Comparison of ENCODE assay signal across 15 mouse cellular contexts in the genomic region with DNA sequence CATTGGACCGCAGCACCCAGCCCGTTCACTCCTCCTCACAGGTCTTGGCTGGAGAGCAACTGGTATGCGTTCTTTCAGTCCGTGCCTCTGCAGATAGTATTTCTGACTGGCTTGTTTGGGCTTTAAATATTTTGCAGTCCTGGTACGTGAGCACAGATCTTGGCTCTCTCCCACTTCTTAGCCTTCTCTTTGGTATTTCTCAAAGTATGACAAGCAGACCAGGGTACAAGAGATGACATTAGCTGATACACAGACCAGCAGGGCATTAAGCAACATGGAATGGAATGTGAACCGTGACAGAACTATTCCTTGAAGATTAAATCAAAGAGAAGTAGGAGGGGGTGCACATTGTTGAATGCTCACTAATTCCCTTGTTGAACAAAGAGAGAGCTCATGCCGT. TPM values are rescaled to one million over a fixed set of nuclear protein-coding genes. Genes with fewer than 3 reads are reported as not detected.
DNase-seq lines count a peak whose midpoint lies in the region; ATAC-seq and TF ChIP-seq lines count a peak whose summit lies in the region.
"Had no signal": no experiment of that assay in that cellular context is flagged by ENCODE, and none has a peak within 500 bp of the region (broad histone marks: within the 10 kb centered on the region; RNA-seq: fewer than 3 reads in every experiment).

No protein-coding gene starts in this region.

- TF ChIP-seq EP300 in lung, postnatal 0 days (IDR thresholded peaks at IDR 0.05), result peak; percentile 85

- no peak overlapping the region for H3K27ac ChIP-seq in embryonic facial prominence, embryonic 11.5 days (replicated peaks; ENCODE audit: low read depth, low read length)
- H3K27ac ChIP-seq in embryonic facial prominence, embryonic 10.5 days (replicated peaks), result no peak overlapping the region
- no peak overlapping the region for H3K27ac ChIP-seq in intestine, embryonic 15.5 days
- no peak overlapping the region for H3K27ac ChIP-seq in lung, postnatal 0 days (ENCODE audit: low read length)
- H3K27ac ChIP-seq: forebrain, embryonic 12.5 days; layer of hippocampus, adult 2 months had no signal

- TF ChIP-seq CTCF in lung, postnatal 0 days (IDR thresholded peaks at IDR 0.05), result no peak

- no peaks in the 10 kb centered on the region for H3K27me3 ChIP-seq in embryonic facial prominence, embryonic 11.5 days (ENCODE audit: control insufficient read depth, insufficient read depth, low read length)
- H3K27me3 ChIP-seq in embryonic facial prominence, embryonic 10.5 days (replicated peaks; ENCODE audit: low read depth, poor library complexity, severe bottlenecking), result no peaks in the 10 kb centered on the region
- no peaks in the 10 kb centered on the region for H3K27me3 ChIP-seq in intestine, embryonic 15.5 days (replicated peaks)
- H3K27me3 ChIP-seq in lung, postnatal 0 days (replicated peaks; ENCODE audit: insufficient read depth, low read length), result no peaks in the 10 kb centered on the region
- H3K27me3 ChIP-seq: forebrain, embryonic 12.5 days had no signal

- no peak overlapping the region for H3K4me2 ChIP-seq in embryonic facial prominence, embryonic 11.5 days (ENCODE audit: low read depth, low read length)
- no peak overlapping the region for H3K4me2 ChIP-seq in intestine, embryonic 15.5 days (replicated peaks)
- H3K4me2 ChIP-seq in lung, postnatal 0 days (replicated peaks; ENCODE audit: low read depth, low read length), result no peak overlapping the region
- H3K4me2 ChIP-seq: forebrain, embryonic 12.5 days had no signal

- no peak overlapping the region for H3K9ac ChIP-seq in embryonic facial prominence, embryonic 11.5 days (replicated peaks; ENCODE audit: low read length)
- H3K9ac ChIP-seq in intestine, embryonic 15.5 days, result no peak overlapping the region
- no peak overlapping the region for H3K9ac ChIP-seq in lung, postnatal 0 days (replicated peaks; ENCODE audit: low read depth)
- H3K9ac ChIP-seq: forebrain, embryonic 12.5 days had no signal

- no peaks in the 10 kb centered on the region for H3K9me3 ChIP-seq in embryonic facial prominence, embryonic 11.5 days (replicated peaks; ENCODE audit: control insufficient read depth, low read length)
- no peaks in the 10 kb centered on the region for H3K9me3 ChIP-seq in embryonic facial prominence, embryonic 10.5 days
- H3K9me3 ChIP-seq in intestine, embryonic 15.5 days, result no peaks in the 10 kb centered on the region
- no peaks in the 10 kb centered on the region for H3K9me3 ChIP-seq in lung, postnatal 0 days (ENCODE audit: low read length)
- H3K9me3 ChIP-seq: forebrain, embryonic 12.5 days had no signal

- WGBS in embryonic facial prominence, embryonic 11.5 days, result 46% methylated on average over 7 of the region's 7 CpGs
- 50% methylated on average over 7 of the region's 7 CpGs for WGBS in embryonic facial prominence, embryonic 10.5 days
- 33% methylated on average over 7 of the region's 7 CpGs for WGBS in intestine, embryonic 15.5 days
- WGBS in lung, postnatal 0 days, result 34% methylated on average over 7 of the region's 7 CpGs

- ATAC-seq in embryonic facial prominence, embryonic 11.5 days (replicated peaks; ENCODE audit: insufficient number of reproducible peaks, low FRiP score, low TSS enrichment, low read depth), result no peak; the same call in 1 of the 2 replicates
- ATAC-seq in intestine, embryonic 15.5 days, result peak; percentile 49; the same call in 1 of the 2 replicates
- peak; percentile 86 for ATAC-seq in lung, postnatal 0 days

- H3K4me1 ChIP-seq in embryonic facial prominence, embryonic 11.5 days (ENCODE audit: control insufficient read depth, insufficient read depth, low read length), result no peaks in the 10 kb centered on the region
- H3K4me1 ChIP-seq in embryonic facial prominence, embryonic 10.5 days, result peaks cover 31% of the 10 kb centered on the region
- H3K4me1 ChIP-seq in intestine, embryonic 15.5 days (replicated peaks), result 0 out of 2 replicates have a peak, but pooled peaks cover 4% of the 10 kb centered on the region
- peaks cover 4% of the 10 kb centered on the region; the same call in 1 of the 2 replicates for H3K4me1 ChIP-seq in lung, postnatal 0 days (ENCODE audit: insufficient read depth, low read depth, low read length)

- H3K36me3 ChIP-seq in embryonic facial prominence, embryonic 11.5 days (replicated peaks; ENCODE audit: control insufficient read depth, insufficient read depth, low read depth, low read length), result no peaks in the 10 kb centered on the region
- no peaks in the 10 kb centered on the region for H3K36me3 ChIP-seq in embryonic facial prominence, embryonic 10.5 days (replicated peaks)
- H3K36me3 ChIP-seq in intestine, embryonic 15.5 days, result no peaks in the 10 kb centered on the region
- no peaks in the 10 kb centered on the region for H3K36me3 ChIP-seq in lung, postnatal 0 days (ENCODE audit: insufficient read depth, low read length)
- H3K36me3 ChIP-seq: forebrain, embryonic 12.5 days had no signal

- peak; percentile 57 for DNase-seq in embryonic facial prominence, embryonic 11.5 days (ENCODE audit: low spot score)
- no peak for DNase-seq in embryonic facial prominence, embryonic 10.5 days (ENCODE audit: low spot score)
- peak; percentile 25 for DNase-seq in 3134 (ENCODE audit: extremely low read depth, insufficient read length, low spot score)
- peak; percentile 57 for DNase-seq in lung, postnatal 0 days (ENCODE audit: low spot score)
- DNase-seq in frontal cortex, postnatal 14 days (ENCODE audit: low spot score in 2 of 2), result no peak
- DNase-seq in thymus, postnatal 25 days, result no peak
- no peak for DNase-seq in left cerebral cortex, adult 18-20 months (ENCODE audit: low spot score in 2 of 2)
- DNase-seq: adrenal gland, postnatal 10 days; cerebellum, adult 9-11 months; thymus, postnatal 14 days had no signal

- no peak overlapping the region for H3K4me3 ChIP-seq in embryonic facial prominence, embryonic 11.5 days (ENCODE audit: low read depth, low read length)
- H3K4me3 ChIP-seq in embryonic facial prominence, embryonic 10.5 days, result no peak overlapping the region
- no peak overlapping the region for H3K4me3 ChIP-seq in intestine, embryonic 15.5 days (replicated peaks)
- H3K4me3 ChIP-seq in lung, postnatal 0 days (ENCODE audit: low read depth, low read length), result no peak overlapping the region
- H3K4me3 ChIP-seq: forebrain, embryonic 12.5 days; layer of hippocampus, adult 2 months had no signal

RNA-seq across cellular contexts. Expression of gene Igfbp2, which starts 43.6 kb away (rescaled TPM):
- 368 and 450 TPM in 2 replicates for polyA plus RNA-seq in embryonic facial prominence, embryonic 11.5 days (2014; fragmentation: Nextera tagmentation; extraction: Ambion mirVana)
- polyA plus RNA-seq in embryonic facial prominence, embryonic 10.5 days (2016; fragmentation: Nextera tagmentation; extraction: Ambion mirVana), result 474 and 479 TPM in 2 replicates
- polyA plus RNA-seq in intestine, embryonic 15.5 days (2015; fragmentation: Nextera tagmentation; extraction: Ambion mirVana), result 147 and 148 TPM in 2 replicates
- polyA plus RNA-seq in lung, postnatal 0 days (2015; fragmentation: Nextera tagmentation; extraction: Ambion mirVana), result 51.4 and 58.5 TPM in 2 replicates
- 10 to 100 TPM; 63.4 to 79.3 TPM for total RNA-seq in left cerebral cortex, adult 18-20 months (2021)
- total RNA-seq: hematopoietic stem cell, adult 5-6 weeks; megakaryocyte, adult 5-6 weeks had no signal

Comparison
In these comparisons a context has a peak if more than half of its experiments do, and no peak if none do; other contexts are left out.
1. DNase-seq: peak in embryonic facial prominence, embryonic 11.5 days (single experiment), 3134 (single experiment) and lung, postnatal 0 days (single experiment); none in embryonic facial prominence, embryonic 10.5 days (single experiment), frontal cortex, postnatal 14 days (0 of 2), thymus, postnatal 25 days (single experiment) and left cerebral cortex, adult 18-20 months (0 of 2).